Mouse (Mus musculus) heart, postnatal 10 days (tissue): Measurements from ENCODE around the gene Hacd4. TPM values are rescaled to one million over a fixed set of nuclear protein-coding genes. Genes with fewer than 3 reads are reported as not detected.

Source experiments
- DNase-seq, 2 experiments: peaks; one replicate each; pipeline ENCODE4 v3.0.0; 2021
- intact Hi-C: fragments of 180-260 bp; cut with DNase I; formaldehyde crosslinking; loops from one replicate; pipeline ENCODE4 v1.15.1; 2025
- total RNA-seq, 2 experiments: library from RNA; stranded (reverse); gene quantifications; 2 replicates each; pipeline ENCODE4 v1.2.3; 2021

Hacd4 gene
- 1 to 10 TPM; 4.9 to 6.0 TPM for total RNA-seq

- peak; percentile 68 to 74 for DNase-seq
- intact Hi-C loops: loop anchor here (5.0 kb wide), 1 partner anchor 74 kb away; no protein-coding TSS in a partner anchor
Measured at GRCm38 (mm10) chr4:88438326-88438989, at the start of gene Hacd4. Hacd4 (minus strand) TSS chr4:88438928.

GRCm38 (mm10) chr4:88488107-88488506, 49.4 kb upstream of the Hacd4 start:
- no peak for DNase-seq
- intact Hi-C loops: no loop called here

- DNase-seq: peak in 1 of 2 experiments; percentile 32
- intact Hi-C loops: no loop called here
Measured at GRCm38 (mm10) chr4:88480130-88480529, 41.4 kb upstream of the Hacd4 start.

- intact Hi-C loops: no loop called here
- DNase-seq: no peak
Measured at GRCm38 (mm10) chr4:88478809-88479186, 40.1 kb upstream of the Hacd4 start.

- no peak for DNase-seq
- intact Hi-C loops: no loop called here
Measured at GRCm38 (mm10) chr4:88478177-88478808, 39.6 kb upstream of the Hacd4 start.

GRCm38 (mm10) chr4:88476511-88477210, 37.9 kb upstream of the Hacd4 start:
- intact Hi-C loops: loop anchor here (2.0 kb wide), 1 partner anchor 38 kb away; no protein-coding TSS in a partner anchor
- DNase-seq: peak; percentile 63 to 66

GRCm38 (mm10) chr4:88476084-88476483, 37.4 kb upstream of the Hacd4 start:
- intact Hi-C loops: loop anchor here (2.0 kb wide), 1 partner anchor 39 kb away; no protein-coding TSS in a partner anchor

GRCm38 (mm10) chr4:88471528-88471927, 32.8 kb upstream of the Hacd4 start:
- intact Hi-C loops: no loop called here
- no peak for DNase-seq

More at GRCm38 (mm10) chr4:88476084-88476483, 37.4 kb upstream of the Hacd4 start:
- DNase-seq: no peak

- intact Hi-C loops: no loop called here
- DNase-seq: no peak
Measured at GRCm38 (mm10) chr4:88464574-88464973, 25.8 kb upstream of the Hacd4 start.

GRCm38 (mm10) chr4:88462981-88463646, 24.4 kb upstream of the Hacd4 start:
- no peak for DNase-seq
- intact Hi-C loops: no loop called here

- no peak for DNase-seq
- intact Hi-C loops: no loop called here
Measured at GRCm38 (mm10) chr4:88462501-88462900, 23.8 kb upstream of the Hacd4 start.

GRCm38 (mm10) chr4:88461315-88461714, 22.6 kb upstream of the Hacd4 start:
- DNase-seq: no peak
- intact Hi-C loops: no loop called here

- intact Hi-C loops: no loop called here
- no peak for DNase-seq
Measured at GRCm38 (mm10) chr4:88458673-88459072, 19.9 kb upstream of the Hacd4 start.

GRCm38 (mm10) chr4:88458093-88458492, 19.4 kb upstream of the Hacd4 start:
- intact Hi-C loops: no loop called here
- no peak for DNase-seq

GRCm38 (mm10) chr4:88450087-88450765, 11.5 kb upstream of the Hacd4 start:
- intact Hi-C loops: no loop called here
- DNase-seq: no peak

- intact Hi-C loops: no loop called here
- no peak for DNase-seq
Measured at GRCm38 (mm10) chr4:88448976-88449375, 10.2 kb upstream of the Hacd4 start.

GRCm38 (mm10) chr4:88440814-88441213, 2.1 kb upstream of the Hacd4 start:
- intact Hi-C loops: no loop called here
- no peak for DNase-seq

GRCm38 (mm10) chr4:88439669-88440123, 968 bp upstream of the Hacd4 start:
- intact Hi-C loops: loop anchor here (5.0 kb wide), 1 partner anchor 73 kb away; no protein-coding TSS in a partner anchor
- DNase-seq: no peak

GRCm38 (mm10) chr4:88438990-88439329, 232 bp upstream of the Hacd4 start:
- intact Hi-C loops: loop anchor here (5.0 kb wide), 1 partner anchor 73 kb away; no protein-coding TSS in a partner anchor
- DNase-seq: no peak

- no peak for DNase-seq
Measured at GRCm38 (mm10) chr4:88437917-88438316, 811 bp downstream of the Hacd4 start.

More at GRCm38 (mm10) chr4:88437917-88438316, 811 bp downstream of the Hacd4 start:
- intact Hi-C loops: loop anchor here (5.0 kb wide), 1 partner anchor 74 kb away; no protein-coding TSS in a partner anchor
